Mouse (Mus musculus): ENCODE results near the gene Arid1b.

The Arid1b gene

DNA sequence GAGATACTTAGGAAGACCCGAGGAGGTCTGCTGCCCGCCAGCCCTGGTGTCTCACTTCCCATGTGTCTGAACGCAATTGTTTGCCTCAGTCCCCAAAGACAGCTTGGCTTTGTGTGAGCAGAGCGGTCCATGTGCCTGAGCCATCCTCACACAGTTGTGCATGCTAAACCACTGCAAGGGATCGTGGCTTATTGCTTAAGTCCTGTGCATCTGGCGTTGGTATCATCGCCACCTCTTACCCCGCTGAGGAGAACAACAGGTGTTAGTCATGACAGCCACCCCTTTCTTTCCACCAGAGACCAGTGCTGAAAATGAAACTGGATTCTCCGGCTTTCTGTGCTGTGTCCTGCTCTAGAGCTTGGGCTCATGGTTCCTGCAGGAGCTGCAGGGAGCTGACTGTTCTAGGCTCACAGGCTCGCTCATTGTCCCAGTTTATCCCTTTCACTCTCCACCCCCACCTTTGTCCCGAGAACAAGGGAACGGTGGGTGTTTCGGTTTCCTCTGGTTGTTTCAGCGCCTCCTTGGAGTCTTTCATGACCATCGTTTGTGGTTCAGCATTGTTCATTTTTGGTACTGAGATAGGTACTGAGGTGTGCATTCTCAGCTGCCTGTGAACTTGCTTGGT is 171.2 kb downstream of the Arid1b start:
- no peak for DNase-seq

DNA sequence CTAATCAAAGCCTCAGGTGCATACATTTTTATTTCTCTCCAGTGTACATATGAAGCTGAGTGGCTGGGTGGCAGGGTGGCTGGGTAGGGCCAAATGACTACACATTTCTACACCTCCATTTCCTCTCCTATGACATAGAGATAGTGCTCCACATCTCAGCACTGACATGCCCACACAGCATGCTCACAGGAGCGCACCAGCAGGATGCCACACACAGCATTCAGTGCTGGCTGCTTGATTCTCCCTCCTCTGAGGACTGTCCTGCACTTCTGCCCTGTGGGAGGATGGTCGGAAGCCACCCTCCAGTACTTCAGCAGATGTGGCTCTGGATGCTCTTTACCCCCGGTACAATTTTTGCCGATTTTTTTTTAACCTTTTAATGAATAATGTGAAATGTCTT is 172.0 kb downstream of the Arid1b start:
- DNase-seq, result no peak

GRCm38 (mm10) chr17:5168046-5168445 is 173.9 kb downstream of the Arid1b start:
- DNase-seq, result no peak

DNA sequence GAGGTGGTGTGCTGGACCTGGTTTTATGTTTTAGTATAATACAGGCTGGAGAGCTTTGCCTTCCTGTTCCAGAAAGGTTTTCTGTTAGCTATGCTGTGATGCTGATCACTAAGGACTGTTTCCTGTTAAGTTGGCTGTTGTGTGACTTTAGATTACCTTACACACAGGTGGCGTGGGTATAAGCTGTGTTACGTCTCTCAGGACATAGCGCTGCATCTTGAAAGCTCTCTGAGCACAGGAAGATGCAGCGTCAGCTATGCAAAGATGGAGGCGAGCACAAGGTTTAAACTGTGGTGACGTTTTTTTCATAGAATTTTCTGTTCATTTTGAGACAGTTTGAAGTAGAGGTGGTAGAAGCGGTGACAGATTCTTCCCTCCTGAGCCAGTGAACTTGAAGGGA is 174.5 kb downstream of the Arid1b start:
- no peak for DNase-seq

DNA sequence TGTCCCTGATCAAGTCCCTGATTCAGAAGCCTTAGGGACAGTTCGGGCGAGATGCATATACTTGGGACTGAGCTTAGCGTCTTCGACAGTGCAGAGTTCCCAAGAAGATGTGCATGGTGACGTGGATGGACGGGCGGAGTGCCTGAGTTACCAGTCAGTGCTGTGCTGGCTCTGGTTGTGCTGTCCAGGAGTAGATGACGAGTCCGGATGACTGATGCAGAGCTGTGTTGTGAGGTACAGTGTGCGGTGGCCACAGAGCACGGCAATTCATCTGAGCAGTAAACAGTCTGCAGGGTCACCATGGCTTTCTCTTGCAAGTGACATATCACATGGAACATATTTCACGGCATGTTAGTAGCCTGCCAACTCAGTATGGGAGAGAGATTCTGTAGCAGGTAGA is 176.2 kb downstream of the Arid1b start:
- no peak for DNase-seq

- DNase-seq, result no peak
Measured at GRCm38 (mm10) chr17:5171467-5171866, 177.3 kb downstream of the Arid1b start.

GRCm38 (mm10) chr17:5174426-5175020 is 180.4 kb downstream of the Arid1b start:
- no peak for DNase-seq

GRCm38 (mm10) chr17:5175535-5175934 is 181.4 kb downstream of the Arid1b start:
- no peak for DNase-seq

DNA sequence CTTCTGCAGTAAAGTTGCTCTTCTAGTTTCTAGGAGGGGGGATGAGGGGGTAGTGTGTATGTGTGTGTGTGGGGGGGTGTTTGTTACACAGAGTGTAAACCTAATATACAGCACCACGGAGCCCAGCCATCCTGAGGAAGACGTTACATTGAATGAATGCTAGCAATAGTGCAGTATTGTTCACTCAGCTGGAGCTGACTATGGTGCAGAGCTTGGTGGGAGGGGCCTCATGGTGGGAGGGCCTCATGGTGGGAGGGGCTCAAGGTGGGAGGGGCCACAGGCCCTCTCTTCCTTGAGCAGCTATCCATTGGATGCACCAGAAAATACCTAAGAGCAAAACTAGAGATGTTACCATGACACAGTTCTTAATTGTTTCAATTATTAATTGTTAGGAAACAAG is 182.2 kb downstream of the Arid1b start:
- no peak for DNase-seq

GRCm38 (mm10) chr17:5178534-5178933 is 184.4 kb downstream of the Arid1b start:
- peak; percentile 50 for DNase-seq

- DNase-seq, result no peak
Measured at GRCm38 (mm10) chr17:5179004-5179403, 184.9 kb downstream of the Arid1b start.

GRCm38 (mm10) chr17:5179412-5179811 is 185.3 kb downstream of the Arid1b start:
- DNase-seq, result no peak

DNA sequence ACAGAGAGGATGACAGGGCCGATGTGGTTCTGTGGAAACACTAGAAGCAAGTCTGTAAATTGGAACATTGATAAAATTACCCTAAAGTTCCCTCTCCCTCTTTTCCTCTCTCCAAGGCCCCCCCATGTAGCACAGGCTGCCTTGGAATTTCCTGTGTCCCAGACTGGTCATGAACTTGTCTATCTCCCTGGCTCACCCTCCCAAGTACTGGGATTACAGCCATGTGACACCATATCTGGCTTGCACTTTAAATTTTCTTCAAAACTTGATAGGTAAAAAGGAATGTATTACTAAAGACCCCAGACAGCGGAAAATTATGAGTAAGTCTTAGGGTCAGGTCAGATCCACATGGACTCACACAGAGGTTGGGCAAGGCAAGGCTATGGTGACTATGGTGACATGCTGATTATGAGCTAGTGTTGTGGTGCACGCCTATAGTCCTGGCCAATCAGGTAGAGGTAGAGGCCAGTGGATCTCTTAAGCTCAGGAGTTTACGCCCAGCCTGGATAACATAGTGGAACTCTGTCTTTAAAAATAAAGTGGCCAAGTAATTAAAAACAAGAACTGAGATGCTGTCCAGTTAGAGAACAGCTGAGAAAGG is 185.9 kb downstream of the Arid1b start:
- DNase-seq, result no peak

GRCm38 (mm10) chr17:5180925-5181324 is 186.8 kb downstream of the Arid1b start:
- DNase-seq, result no peak

DNA sequence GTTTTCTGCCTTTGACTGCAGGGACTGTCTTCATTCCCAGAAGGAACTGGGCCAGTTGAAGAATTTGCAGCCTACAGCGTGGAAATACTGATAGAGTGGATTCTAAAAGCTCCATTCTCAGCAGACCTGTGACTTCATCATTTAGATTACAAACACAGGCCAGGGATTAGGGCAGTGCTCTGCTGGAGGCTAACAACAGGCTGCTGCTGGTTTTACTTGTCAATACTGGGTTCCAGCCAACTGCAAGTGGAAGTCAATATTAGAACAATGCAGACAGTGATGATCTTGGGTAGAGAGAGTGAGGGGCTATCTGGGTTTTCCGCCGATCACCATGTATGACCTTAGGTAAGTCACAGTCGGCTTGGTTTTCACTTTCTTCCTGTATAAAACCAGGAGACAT is 188.4 kb downstream of the Arid1b start:
- DNase-seq, result no peak

DNA sequence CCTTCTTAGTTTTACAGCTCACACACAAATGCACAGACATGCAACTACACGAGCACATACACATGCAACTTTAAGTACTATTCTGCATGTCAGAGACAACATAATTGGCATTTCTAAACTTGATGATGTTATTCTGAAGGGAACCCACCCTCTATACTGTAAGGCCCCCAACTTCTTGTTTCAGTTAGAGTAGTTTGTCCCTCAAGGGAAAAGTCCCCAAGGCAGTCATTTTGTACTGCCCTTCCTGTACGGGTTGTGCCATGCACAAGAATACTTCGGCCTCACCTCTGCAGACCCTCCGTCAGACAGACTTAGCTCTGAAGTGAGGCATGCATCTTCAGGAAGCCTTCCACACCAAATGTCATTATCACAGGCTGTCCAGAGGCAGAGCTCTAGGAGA is 191.4 kb downstream of the Arid1b start:
- no peak for DNase-seq

- no peak for DNase-seq
Measured at GRCm38 (mm10) chr17:5187546-5187945, 193.4 kb downstream of the Arid1b start.

GRCm38 (mm10) chr17:5188400-5188799 is 194.3 kb downstream of the Arid1b start:
- no peak for DNase-seq

- peak; percentile 95 for DNase-seq
Measured at GRCm38 (mm10) chr17:5189551-5190351, 195.6 kb downstream of the Arid1b start.

- DNase-seq, result no peak
Measured at GRCm38 (mm10) chr17:5190367-5190766, 196.2 kb downstream of the Arid1b start.

DNA sequence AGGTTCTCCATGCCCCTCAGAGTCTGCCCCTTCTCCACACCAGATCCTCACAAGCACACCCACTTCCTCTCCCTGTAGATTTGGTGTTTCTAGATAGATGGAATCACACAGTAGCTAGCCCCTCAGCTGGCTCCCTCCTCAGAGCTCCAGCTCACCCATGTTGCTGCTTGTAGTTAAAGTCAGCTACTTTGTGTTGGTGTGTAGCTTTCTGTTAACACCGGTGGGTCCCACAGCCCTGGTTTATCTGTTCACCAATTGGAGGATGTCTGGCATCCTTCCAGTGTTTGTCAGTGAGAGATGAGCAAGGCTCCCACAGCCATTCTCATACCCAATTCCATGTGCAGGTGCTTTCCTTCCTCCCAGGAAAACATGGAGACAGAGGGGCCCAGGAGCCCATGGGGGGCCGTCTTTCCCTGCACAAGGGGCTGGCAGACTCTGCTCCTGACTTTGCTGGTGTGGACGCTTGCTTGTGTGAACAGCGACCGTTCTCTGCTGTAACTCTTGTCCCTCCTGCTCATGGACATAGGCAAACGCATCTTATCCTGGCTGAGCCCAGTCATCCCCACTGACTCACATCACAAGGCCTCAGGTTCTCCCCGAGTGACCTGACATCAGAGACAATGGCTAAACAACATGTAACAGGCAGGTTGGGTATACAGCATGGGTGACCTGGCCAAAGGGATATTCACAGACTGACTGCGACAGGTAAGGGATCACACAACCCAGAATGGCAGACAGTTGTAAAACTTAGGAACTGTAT is 200.2 kb downstream of the Arid1b start:
- no peak for DNase-seq

DNA sequence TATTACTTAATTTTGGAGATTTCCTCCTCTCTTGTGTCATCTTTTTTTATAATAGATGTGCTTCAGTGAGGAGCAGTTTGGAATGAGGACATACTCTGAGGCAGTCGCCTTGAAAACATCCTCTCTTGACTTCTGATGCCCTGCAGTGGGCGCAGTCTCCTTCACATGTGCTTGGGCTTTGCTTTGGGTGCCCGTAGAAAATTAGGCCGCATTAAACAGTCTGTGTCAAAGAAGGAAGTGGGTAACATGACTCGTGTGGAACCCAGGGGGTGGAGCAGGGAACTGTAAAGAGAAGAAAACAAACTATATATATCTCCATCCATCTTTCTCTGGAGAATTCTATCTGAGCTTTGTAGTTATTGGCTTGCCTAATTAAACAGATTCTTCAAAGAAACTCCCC is 201.3 kb downstream of the Arid1b start:
- no peak for DNase-seq

- DNase-seq, result no peak
Measured at GRCm38 (mm10) chr17:5196005-5196404, 201.9 kb downstream of the Arid1b start.

Data from kidney, adult 18-20 months (tissue).